ENCODE assay signal across 13 mouse cellular contexts in the genomic region with DNA sequence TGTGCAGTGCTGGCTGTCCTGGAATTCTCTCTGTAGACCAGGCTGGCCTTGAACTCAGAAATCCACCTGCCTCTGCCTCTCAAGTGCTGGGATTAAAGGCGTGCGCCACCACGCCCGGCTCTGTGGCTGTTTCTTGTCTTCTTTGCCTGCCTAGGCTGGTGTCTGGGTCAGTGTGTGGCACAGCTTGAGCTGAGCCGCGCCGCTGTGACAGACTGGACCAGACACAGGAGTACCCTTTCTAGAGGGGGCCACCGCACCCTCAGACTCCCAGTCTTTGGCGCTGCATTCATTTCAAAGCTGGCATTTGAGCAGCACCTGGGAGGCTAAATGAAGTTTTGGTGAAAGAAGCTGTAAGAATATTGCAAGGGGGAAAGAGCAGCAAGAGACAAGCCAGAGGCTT. TPM values are rescaled to one million over a fixed set of nuclear protein-coding genes. Genes with fewer than 3 reads are reported as not detected.
DNase-seq lines count a peak whose midpoint lies in the region; ATAC-seq and TF ChIP-seq lines count a peak whose summit lies in the region.
"Had no signal": no experiment of that assay in that cellular context is flagged by ENCODE, and none has a peak within 500 bp of the region (broad histone marks: within the 10 kb centered on the region; RNA-seq: fewer than 3 reads in every experiment).

No protein-coding gene starts in this region.

- ATAC-seq in kidney, postnatal 0 days (replicated peaks; ENCODE audit: low FRiP score, low read depth), result no peak
- no peak for ATAC-seq in stomach, embryonic 15.5 days (ENCODE audit: insufficient read depth, low FRiP score, low read depth)
- ATAC-seq in stomach, postnatal 0 days (ENCODE audit: low FRiP score, low TSS enrichment), result no peak

- no peak overlapping the region for H3K9ac ChIP-seq in kidney, postnatal 0 days (ENCODE audit: low read depth, low read length)
- no peak overlapping the region for H3K9ac ChIP-seq in stomach, embryonic 15.5 days
- no peak overlapping the region for H3K9ac ChIP-seq in stomach, postnatal 0 days (ENCODE audit: low read length)

- H3K4me2 ChIP-seq in kidney, postnatal 0 days (ENCODE audit: low read length), result no peak overlapping the region
- no peak overlapping the region; the same call in 1 of the 2 replicates for H3K4me2 ChIP-seq in stomach, embryonic 15.5 days
- H3K4me2 ChIP-seq in stomach, postnatal 0 days (replicated peaks; ENCODE audit: low read depth), result no peak overlapping the region

- WGBS in kidney, postnatal 0 days, result 34% methylated on average over 9 of the region's 9 CpGs
- 37% methylated on average over 9 of the region's 9 CpGs for WGBS in stomach, embryonic 15.5 days
- 37% methylated on average over 9 of the region's 9 CpGs for WGBS in stomach, postnatal 0 days
- 35% methylated on average over 9 of the region's 9 CpGs for WGBS in olfactory bulb, adult 2 months

- peaks cover 24% of the 10 kb centered on the region for H3K4me1 ChIP-seq in kidney, postnatal 0 days (replicated peaks; ENCODE audit: insufficient read depth, low read length)
- H3K4me1 ChIP-seq in stomach, embryonic 15.5 days, result peaks cover 59% of the 10 kb centered on the region
- H3K4me1 ChIP-seq in stomach, postnatal 0 days (replicated peaks; ENCODE audit: control insufficient read depth, insufficient read depth), result peaks cover 20% of the 10 kb centered on the region
- H3K4me1 ChIP-seq in olfactory bulb, adult 2 months (ENCODE audit: control insufficient read depth, insufficient read depth, low read length), result peaks cover 71% of the 10 kb centered on the region

- intact Hi-C loops in heart, postnatal 36 days (cut with DNase I), result no loop called here

- TF ChIP-seq EP300 in stomach, postnatal 0 days (optimal IDR thresholded peaks at IDR 0.05), result no peak

- H3K36me3 ChIP-seq in kidney, postnatal 0 days (ENCODE audit: insufficient read depth, low read length), result no peaks in the 10 kb centered on the region
- H3K36me3 ChIP-seq in stomach, embryonic 15.5 days, result no peaks in the 10 kb centered on the region
- peaks cover 3% of the 10 kb centered on the region; the same call in 1 of the 2 replicates for H3K36me3 ChIP-seq in stomach, postnatal 0 days (ENCODE audit: control insufficient read depth, insufficient read depth, low read length)

- TF ChIP-seq CTCF in kidney, postnatal 0 days (IDR thresholded peaks at IDR 0.05; ENCODE audit: low read depth), result no peak
- TF ChIP-seq CTCF in stomach, postnatal 0 days (IDR thresholded peaks at IDR 0.05; ENCODE audit: low read depth), result no peak
- no peak for TF ChIP-seq CTCF in olfactory bulb, adult 2 months (IDR thresholded peaks at IDR 0.05; ENCODE audit: insufficient read depth, low read depth, low read length)

- no peak overlapping the region for H3K27ac ChIP-seq in kidney, postnatal 0 days
- no peak overlapping the region for H3K27ac ChIP-seq in stomach, embryonic 15.5 days
- no peak overlapping the region for H3K27ac ChIP-seq in stomach, postnatal 0 days (replicated peaks)
- H3K27ac ChIP-seq in olfactory bulb, adult 2 months (ENCODE audit: insufficient read depth, low read depth, low read length), result no peak overlapping the region

- no peak for TF ChIP-seq POLR2A in olfactory bulb, adult 2 months (IDR thresholded peaks at IDR 0.05; ENCODE audit: insufficient read depth, low read depth, low read length)

- H3K9me3 ChIP-seq in kidney, postnatal 0 days (replicated peaks; ENCODE audit: low read length), result no peaks in the 10 kb centered on the region
- no peaks in the 10 kb centered on the region for H3K9me3 ChIP-seq in stomach, embryonic 15.5 days
- H3K9me3 ChIP-seq in stomach, postnatal 0 days (ENCODE audit: control insufficient read depth, low read length), result no peaks in the 10 kb centered on the region

- peak; percentile 87 for DNase-seq in heart, adult 11 months
- DNase-seq in heart, postnatal 36 days, result no peak
- DNase-seq in kidney, postnatal 0 days (ENCODE audit: low spot score), result no peak
- DNase-seq in kidney, postnatal 14 days, result no peak
- no peak for DNase-seq in stomach, postnatal 0 days (ENCODE audit: low spot score)
- no peak for DNase-seq in adrenal gland, adult 18-20 months (ENCODE audit: low spot score in 2 of 2)
- DNase-seq: adrenal gland, adult 8-10 months; kidney, adult 8-10 months; lung, postnatal 36 days; right cerebral cortex, adult 18-20 months had no signal

- 0 out of 2 replicates have a peak overlapping the region, but pooled peaks have one; percentile 4 for H3K4me3 ChIP-seq in kidney, postnatal 0 days (replicated peaks; ENCODE audit: low read depth, low read length)
- H3K4me3 ChIP-seq in stomach, embryonic 15.5 days (replicated peaks), result 0 out of 2 replicates have a peak overlapping the region, but pooled peaks have one; percentile 2
- no peak overlapping the region for H3K4me3 ChIP-seq in stomach, postnatal 0 days (ENCODE audit: low read depth, low read length)
- H3K4me3 ChIP-seq in olfactory bulb, adult 2 months (ENCODE audit: insufficient read depth, low read depth, low read length), result peak overlapping the region; percentile 55

- H3K27me3 ChIP-seq in kidney, postnatal 0 days (ENCODE audit: insufficient read depth, low read length), result peaks cover 7% of the 10 kb centered on the region
- H3K27me3 ChIP-seq in stomach, embryonic 15.5 days (replicated peaks), result peaks cover 64% of the 10 kb centered on the region
- H3K27me3 ChIP-seq in stomach, postnatal 0 days (ENCODE audit: control insufficient read depth, insufficient read depth, low read length), result peaks cover 10% of the 10 kb centered on the region; the same call in 1 of the 2 replicates

RNA-seq across cellular contexts. Expression of a gene that starts 0.9 kb away (rescaled TPM):
- total RNA-seq in heart, postnatal 36 days (2021), result 1 to 10 TPM; 5.1 to 9.5 TPM
- 1.9 and 2.7 TPM in 2 replicates for polyA plus RNA-seq in kidney, postnatal 0 days (2015; fragmentation: Nextera tagmentation; extraction: Ambion mirVana)
- polyA plus RNA-seq in stomach, embryonic 15.5 days (2015; fragmentation: Nextera tagmentation; extraction: Ambion mirVana), result 0.71 and 1.3 TPM in 2 replicates
- polyA plus RNA-seq in stomach, postnatal 0 days (2015; fragmentation: Nextera tagmentation; extraction: Ambion mirVana), result 1.6 and 1.9 TPM in 2 replicates
- not detected in 2 replicates for polyA plus RNA-seq in olfactory bulb, adult 2 months (2012; ENCODE audit: insufficient read depth, insufficient read length, low replicate concordance, missing spikeins)
- total RNA-seq in adrenal gland, adult 18-20 months (2021), result under 1 TPM in 1 of 2 experiments, not detected in 1; 0.46 TPM
- total RNA-seq: liver, adult 2 months had no signal

RNA-seq across cellular contexts. Expression of a gene that starts 6.3 kb away (rescaled TPM):
- 10 to 100 TPM; 17.5 to 18.7 TPM for total RNA-seq in heart, postnatal 36 days (2021)
- 27.2 and 30.3 TPM in 2 replicates for polyA plus RNA-seq in kidney, postnatal 0 days (2015; fragmentation: Nextera tagmentation; extraction: Ambion mirVana)
- polyA plus RNA-seq in stomach, embryonic 15.5 days (2015; fragmentation: Nextera tagmentation; extraction: Ambion mirVana), result 26.3 and 28.9 TPM in 2 replicates
- polyA plus RNA-seq in stomach, postnatal 0 days (2015; fragmentation: Nextera tagmentation; extraction: Ambion mirVana), result 21.4 and 24.8 TPM in 2 replicates
- polyA plus RNA-seq in olfactory bulb, adult 2 months (2012; ENCODE audit: insufficient read depth, insufficient read length, low replicate concordance, missing spikeins), result not detected in 2 replicates
- 10 to 100 TPM; 45.2 to 49.9 TPM for total RNA-seq in adrenal gland, adult 18-20 months (2021)

RNA-seq across cellular contexts. Expression of a gene that starts 39.9 kb away (rescaled TPM):
- 10 to 100 TPM; 21.0 to 28.1 TPM for total RNA-seq in heart, postnatal 36 days (2021)
- polyA plus RNA-seq in kidney, postnatal 0 days (2015; fragmentation: Nextera tagmentation; extraction: Ambion mirVana), result 26.8 and 28.3 TPM in 2 replicates
- 27.0 and 28.4 TPM in 2 replicates for polyA plus RNA-seq in stomach, embryonic 15.5 days (2015; fragmentation: Nextera tagmentation; extraction: Ambion mirVana)
- polyA plus RNA-seq in stomach, postnatal 0 days (2015; fragmentation: Nextera tagmentation; extraction: Ambion mirVana), result 19.1 and 19.6 TPM in 2 replicates
- polyA plus RNA-seq in olfactory bulb, adult 2 months (2012; ENCODE audit: insufficient read depth, insufficient read length, low replicate concordance, missing spikeins), result not detected in 2 replicates
- 10 to 100 TPM; 16.3 to 19.5 TPM for total RNA-seq in adrenal gland, adult 18-20 months (2021)

RNA-seq across cellular contexts. Expression of a gene that starts 40.3 kb away (rescaled TPM):
- 10 to 100 TPM; 85.9 to 93.8 TPM for total RNA-seq in heart, postnatal 36 days (2021)
- 477 and 504 TPM in 2 replicates for polyA plus RNA-seq in kidney, postnatal 0 days (2015; fragmentation: Nextera tagmentation; extraction: Ambion mirVana)
- polyA plus RNA-seq in stomach, embryonic 15.5 days (2015; fragmentation: Nextera tagmentation; extraction: Ambion mirVana), result 605 and 630 TPM in 2 replicates
- 231 and 235 TPM in 2 replicates for polyA plus RNA-seq in stomach, postnatal 0 days (2015; fragmentation: Nextera tagmentation; extraction: Ambion mirVana)
- polyA plus RNA-seq in olfactory bulb, adult 2 months (2012; ENCODE audit: insufficient read depth, insufficient read length, low replicate concordance, missing spikeins), result 1,053 and 1,293 TPM in 2 replicates
- 100 to 1,000 TPM; 211 to 300 TPM for total RNA-seq in adrenal gland, adult 18-20 months (2021)
